Mouse (Mus musculus) macrophage (primary cell): Measurements from ENCODE around the gene Zeb2. TPM values are rescaled to one million over a fixed set of nuclear protein-coding genes. Genes with fewer than 3 reads are reported as not detected.

Experiments
- H3K27ac ChIP-seq: fragments of 350-480 bp; formaldehyde crosslinking; 2 replicates; pipeline ENCODE4 v1.9.0; 2021
- H3K36me3 ChIP-seq: fragments of 350-480 bp; formaldehyde crosslinking; 2 replicates; pipeline ENCODE4 v1.9.0; 2021; ENCODE audit errors: inconsistent target
- H3K4me3 ChIP-seq: fragments of 350-480 bp; formaldehyde crosslinking; 2 replicates; pipeline ENCODE4 v1.9.0; 2021; ENCODE audit errors: inconsistent target
- H3K79me2 ChIP-seq: fragments of 350-480 bp; formaldehyde crosslinking; 2 replicates; pipeline ENCODE4 v1.9.0; 2021; ENCODE audit errors: inconsistent target
- WGBS: methylation state at CpG from one replicate; pipeline ENCODE4 v1.1.7; 2026; ENCODE audit warnings: inconsistent platforms; ENCODE audit not compliant: missing documents; 5-methylcytosine and 5-hydroxymethylcytosine counted together
- polyA plus RNA-seq: library from polyadenylated mRNA; stranded (reverse); fragments of 250-400 nt; gene quantifications from 3 replicates; pipeline ENCODE4 v1.2.4, GENCODE M21; 2018; ENCODE audit warnings: inconsistent platforms

The Zeb2 gene
- polyA plus RNA-seq, 1 experiment from 2014 or later: 164 TPM

GRCm38 (mm10) chr2:45077383-45077782 lies 39.8 kb downstream of the Zeb2 start:
- H3K27ac ChIP-seq: no peak overlapping the region

DNA sequence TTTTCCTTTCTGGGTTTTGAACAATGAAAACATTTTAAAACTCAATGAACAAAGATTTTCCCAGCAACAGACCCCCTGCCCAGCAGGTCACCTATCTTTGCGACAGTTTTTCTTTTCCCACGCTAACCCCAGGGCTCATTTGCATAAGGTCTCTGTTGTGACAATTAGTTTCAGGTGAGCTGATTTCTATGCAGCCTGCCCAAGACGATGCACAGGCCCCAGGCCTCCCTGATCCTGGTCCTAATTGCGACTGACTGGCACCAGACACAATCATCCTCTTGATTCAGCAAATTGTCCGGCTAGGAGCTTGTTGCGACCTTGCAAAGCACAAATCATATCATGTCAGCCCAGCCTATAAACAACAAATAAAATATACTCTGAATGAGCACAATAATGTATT lies 44.2 kb downstream of the Zeb2 start:
- no peak overlapping the region for H3K4me3 ChIP-seq
- peaks cover 81% of the 10 kb centered on the region for H3K36me3 ChIP-seq
- no peak overlapping the region for H3K27ac ChIP-seq
- H3K79me2 ChIP-seq: peaks cover 100% of the 10 kb centered on the region
- WGBS: 92% methylated on average over 5 of the region's 6 CpGs

More at GRCm38 (mm10) chr2:45077383-45077782, 39.8 kb downstream of the Zeb2 start:
- WGBS: 89% methylated on average over 5 of the region's 5 CpGs
- H3K79me2 ChIP-seq: peaks cover 100% of the 10 kb centered on the region
- peaks cover 75% of the 10 kb centered on the region for H3K36me3 ChIP-seq
- H3K4me3 ChIP-seq: no peak overlapping the region

DNA sequence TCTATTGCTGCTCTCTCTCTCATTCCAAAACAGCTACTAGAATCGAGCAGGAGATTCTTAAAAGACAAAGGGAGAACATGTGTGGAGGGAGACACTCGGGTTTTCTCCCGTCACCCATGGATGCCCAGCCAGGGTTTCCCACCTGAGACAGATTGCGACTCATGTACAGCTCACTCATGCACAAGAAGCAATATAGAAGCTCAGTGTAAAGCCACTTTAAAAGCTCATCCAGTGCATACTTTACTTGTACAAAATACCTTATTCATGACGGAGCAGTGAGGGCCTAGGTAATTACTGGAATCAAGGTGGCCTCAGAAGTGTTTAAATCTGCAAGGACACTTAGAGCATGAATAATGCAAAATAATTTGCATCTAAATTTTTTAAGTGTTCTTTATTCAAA lies 45.9 kb downstream of the Zeb2 start:
- whole genome bisulfite sequencing: 90% methylated on average over 3 of the region's 5 CpGs
- Histone ChIP-seq H3K4me3 (no peak overlapping the region), H3K79me2 (peaks cover 100% of the 10 kb centered on the region), H3K27ac (no peak overlapping the region), H3K36me3 (peaks cover 80% of the 10 kb centered on the region)

GRCm38 (mm10) chr2:45070612-45071276 lies 46.5 kb downstream of the Zeb2 start:
- Histone ChIP-seq H3K4me3 (no peak overlapping the region), H3K27ac (no peak overlapping the region), H3K36me3 (peaks cover 80% of the 10 kb centered on the region), H3K79me2 (peaks cover 100% of the 10 kb centered on the region)
- WGBS: 88% methylated on average over 5 of the region's 6 CpGs

- no peak overlapping the region for H3K27ac ChIP-seq
- WGBS: 98% methylated on average over 7 of the region's 7 CpGs
- peaks cover 71% of the 10 kb centered on the region for H3K36me3 ChIP-seq
- peaks cover 100% of the 10 kb centered on the region for H3K79me2 ChIP-seq
- no peak overlapping the region for H3K4me3 ChIP-seq
Observed at GRCm38 (mm10) chr2:45068792-45069550, 48.2 kb downstream of the Zeb2 start.

GRCm38 (mm10) chr2:45067116-45067515 lies 50.1 kb downstream of the Zeb2 start:
- H3K36me3 ChIP-seq: peaks cover 66% of the 10 kb centered on the region
- no peak overlapping the region for H3K4me3 ChIP-seq
- WGBS: 89% methylated on average over 5 of the region's 5 CpGs
- peaks cover 100% of the 10 kb centered on the region for H3K79me2 ChIP-seq
- no peak overlapping the region for H3K27ac ChIP-seq

- no peak overlapping the region for H3K27ac ChIP-seq
- H3K4me3 ChIP-seq: no peak overlapping the region
- peaks cover 100% of the 10 kb centered on the region for H3K79me2 ChIP-seq
- 90% methylated on average over 7 of the region's 7 CpGs for WGBS
- peaks cover 72% of the 10 kb centered on the region for H3K36me3 ChIP-seq
Observed at GRCm38 (mm10) chr2:45063300-45063890, 53.8 kb downstream of the Zeb2 start.

DNA sequence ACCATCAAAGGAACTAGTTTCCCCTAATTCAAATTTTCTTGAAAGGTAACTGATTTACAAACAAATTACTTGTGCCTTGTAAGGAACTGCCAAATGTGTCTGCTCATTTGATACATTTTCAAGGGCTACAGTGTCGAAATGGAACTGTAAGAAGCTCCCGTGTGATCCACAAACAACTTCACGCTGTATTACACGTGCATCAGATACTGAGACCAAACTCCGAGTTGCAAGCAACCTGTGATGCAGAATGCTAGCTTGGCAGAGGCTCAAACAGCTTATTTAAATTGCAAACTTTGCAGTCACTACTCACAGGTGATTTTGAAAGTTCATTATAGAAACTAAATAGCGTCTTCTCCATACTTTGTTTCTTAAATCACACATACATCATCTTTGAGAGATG lies 55.1 kb downstream of the Zeb2 start:
- no peak overlapping the region for H3K27ac ChIP-seq
- no peak overlapping the region for H3K4me3 ChIP-seq
- peaks cover 100% of the 10 kb centered on the region for H3K79me2 ChIP-seq
- peaks cover 71% of the 10 kb centered on the region for H3K36me3 ChIP-seq
- 94% methylated on average over 6 of the region's 6 CpGs for WGBS

DNA sequence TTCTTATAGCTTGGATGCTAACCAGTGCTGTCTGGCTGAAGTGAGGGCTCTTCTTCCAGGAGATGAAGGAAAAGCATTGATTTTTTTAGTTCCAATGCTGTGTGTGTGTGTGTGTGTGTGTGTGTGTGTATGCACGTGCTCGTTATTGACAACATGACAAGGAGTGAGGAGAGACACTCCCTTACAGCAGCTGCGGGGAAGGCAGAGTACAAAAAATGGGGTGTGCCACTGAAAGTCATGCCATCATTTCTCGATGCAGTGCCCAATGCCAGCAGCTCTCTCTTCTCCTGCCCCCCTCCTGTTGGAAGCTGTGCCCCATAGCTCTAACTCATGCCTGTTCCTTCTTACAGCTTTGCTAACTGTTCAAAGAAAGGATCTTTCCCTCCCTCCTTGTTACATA lies 56.4 kb downstream of the Zeb2 start:
- WGBS: 88% methylated on average over 4 of the region's 4 CpGs
- peaks cover 100% of the 10 kb centered on the region for H3K79me2 ChIP-seq
- peaks cover 67% of the 10 kb centered on the region for H3K36me3 ChIP-seq
- no peak overlapping the region for H3K4me3 ChIP-seq
- H3K27ac ChIP-seq: no peak overlapping the region

DNA sequence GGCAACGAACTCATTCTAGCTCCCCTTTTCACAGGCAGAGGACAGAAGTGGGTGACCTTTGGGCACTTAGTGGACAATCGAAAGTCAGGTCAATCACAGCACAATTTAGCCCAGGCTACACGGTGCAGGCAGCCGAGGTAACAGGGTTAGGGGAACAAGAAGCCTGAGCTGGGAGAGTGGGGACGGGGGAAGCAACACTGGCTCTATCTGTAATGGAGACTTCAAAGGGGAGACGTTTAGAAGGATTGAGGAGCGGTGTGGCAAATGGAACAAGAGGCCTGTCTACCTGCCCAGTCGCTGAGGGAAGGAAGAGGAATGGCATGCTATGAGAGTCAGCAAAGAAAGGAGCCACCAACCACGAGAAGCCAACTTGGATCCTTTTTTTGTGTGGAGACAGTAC lies 57.0 kb downstream of the Zeb2 start:
- Histone ChIP-seq H3K4me3 (no peak overlapping the region), H3K27ac (no peak overlapping the region), H3K36me3 (peaks cover 62% of the 10 kb centered on the region), H3K79me2 (peaks cover 100% of the 10 kb centered on the region)
- 85% methylated on average over 5 of the region's 9 CpGs for WGBS

- Histone ChIP-seq H3K4me3 (no peak overlapping the region), H3K79me2 (peaks cover 100% of the 10 kb centered on the region), H3K36me3 (peaks cover 59% of the 10 kb centered on the region), H3K27ac (no peak overlapping the region)
- WGBS: 80% methylated on average over 4 of the region's 4 CpGs
Observed at GRCm38 (mm10) chr2:45059599-45059998, 57.6 kb downstream of the Zeb2 start.

DNA sequence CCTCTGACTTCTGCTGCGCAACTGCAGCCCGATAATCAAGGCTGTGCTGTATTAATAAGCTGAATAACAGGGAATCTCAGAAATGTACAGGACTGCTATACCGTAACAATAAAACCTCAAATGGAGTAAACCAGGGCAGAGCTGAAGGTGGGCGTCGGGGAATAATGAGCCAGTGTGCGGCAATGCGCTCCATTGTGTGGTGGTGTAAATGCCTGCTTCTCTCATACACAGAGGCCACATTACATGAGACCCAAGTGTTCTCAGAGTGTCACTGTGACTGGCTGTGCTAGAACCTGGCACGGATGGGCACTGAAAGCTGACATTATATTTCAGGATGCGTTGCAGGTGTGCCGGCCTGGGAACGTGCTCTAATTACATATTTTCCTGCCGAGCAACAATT lies 58.2 kb downstream of the Zeb2 start:
- WGBS: 96% methylated on average over 10 of the region's 12 CpGs
- H3K27ac ChIP-seq: no peak overlapping the region
- no peak overlapping the region for H3K4me3 ChIP-seq
- peaks cover 100% of the 10 kb centered on the region for H3K79me2 ChIP-seq
- H3K36me3 ChIP-seq: peaks cover 59% of the 10 kb centered on the region

- 93% methylated on average over 9 of the region's 9 CpGs for WGBS
- peaks cover 58% of the 10 kb centered on the region for H3K36me3 ChIP-seq
- peaks cover 100% of the 10 kb centered on the region for H3K79me2 ChIP-seq
- H3K4me3 ChIP-seq: no peak overlapping the region
- H3K27ac ChIP-seq: no peak overlapping the region
Observed at GRCm38 (mm10) chr2:45058183-45058582, 59.0 kb downstream of the Zeb2 start.

DNA sequence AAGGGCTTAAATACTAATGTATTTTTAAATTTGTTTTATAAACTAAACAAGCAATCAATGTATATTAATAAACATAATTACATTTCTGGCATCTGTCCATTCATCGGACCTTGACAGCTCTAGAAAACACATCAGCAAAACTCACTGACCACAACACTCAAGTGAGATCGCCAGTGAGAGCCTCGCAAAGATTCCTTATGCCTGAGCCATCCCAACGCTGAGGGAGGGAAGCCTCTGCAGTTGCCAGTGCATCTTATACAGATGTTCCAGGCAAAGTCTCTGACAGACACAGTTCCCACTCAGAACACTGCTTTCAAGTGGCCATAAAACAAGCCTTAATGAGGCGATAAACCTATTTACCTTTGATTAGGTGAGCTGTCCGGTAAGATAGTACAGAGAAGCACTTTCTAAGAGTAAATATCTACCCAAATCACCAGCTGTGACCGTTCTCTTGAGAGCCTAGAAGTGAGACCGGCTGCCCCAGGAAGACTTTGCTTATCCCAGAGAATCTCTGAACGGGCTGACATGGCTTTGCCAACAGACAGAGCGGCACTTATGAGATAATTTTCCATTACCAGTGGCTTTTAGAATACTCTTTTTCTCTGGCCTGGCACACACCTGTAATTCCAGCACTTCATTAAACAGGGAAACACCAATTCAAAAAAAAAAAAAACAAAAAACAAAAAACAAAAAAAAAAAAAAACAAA lies 60.2 kb downstream of the Zeb2 start:
- H3K36me3 ChIP-seq: peaks cover 56% of the 10 kb centered on the region
- no peak overlapping the region for H3K27ac ChIP-seq
- no peak overlapping the region for H3K4me3 ChIP-seq

More for the DNA sequence above, 60.2 kb downstream of the Zeb2 start:
- WGBS: 93% methylated on average over 8 of the region's 10 CpGs
- peaks cover 100% of the 10 kb centered on the region for H3K79me2 ChIP-seq
